Mouse (Mus musculus) forebrain, embryonic 15.5 days (tissue): ENCODE results near the gene Myo10. TPM values are rescaled to one million over a fixed set of nuclear protein-coding genes. Genes with fewer than 3 reads are reported as not detected.

Experiments
- ATAC-seq: fragments of 200-750 bp; cut with Nextera tagmentation; replicated peaks from 2 replicates; pipeline ENCODE4 v1.8.0; 2017; ENCODE audit warnings: mild to moderate bottlenecking, moderate TSS enrichment, moderate library complexity
- H3K27ac ChIP-seq: fragments of 300-500 bp; sonication (generic); replicated peaks from 2 replicates; pipeline ENCODE4 v1.5.1; 2015; ENCODE audit warnings: mild to moderate bottlenecking, inconsistent platforms
- H3K27me3 ChIP-seq: fragments of 300-500 bp; sonication (generic); 2 replicates; pipeline ENCODE4 v1.6.1; 2015; ENCODE audit warnings: inconsistent platforms
- H3K36me3 ChIP-seq: fragments of 300-500 bp; sonication (generic); 2 replicates; pipeline ENCODE4 v1.6.1; 2015; ENCODE audit warnings: mild to moderate bottlenecking, inconsistent platforms
- H3K4me1 ChIP-seq: fragments of 300-500 bp; sonication (generic); 2 replicates; pipeline ENCODE4 v1.6.1; 2015; ENCODE audit warnings: inconsistent platforms
- H3K4me2 ChIP-seq: fragments of 300-500 bp; sonication (generic); replicated peaks from 2 replicates; pipeline ENCODE4 v1.6.1; 2015; ENCODE audit warnings: mild to moderate bottlenecking, inconsistent platforms
- H3K4me3 ChIP-seq: fragments of 300-500 bp; sonication (generic); 2 replicates; pipeline ENCODE4 v1.5.1; 2015; ENCODE audit warnings: mild to moderate bottlenecking, inconsistent platforms
- H3K9ac ChIP-seq: fragments of 300-500 bp; sonication (generic); replicated peaks from 2 replicates; pipeline ENCODE4 v1.6.1; 2015; ENCODE audit warnings: mild to moderate bottlenecking, inconsistent platforms
- H3K9me3 ChIP-seq: fragments of 300-500 bp; sonication (generic); 2 replicates; pipeline ENCODE4 v1.6.1; 2016; ENCODE audit warnings: inconsistent platforms
- WGBS: fragments of 180-500 bp; shearing (Covaris S2); methylation state at CpG from one replicate; pipeline ENCODE4 v1.1.7; 2015; ENCODE audit warnings: mixed read lengths; 5-methylcytosine and 5-hydroxymethylcytosine counted together
- polyA plus RNA-seq: library from polyadenylated mRNA; unstranded; fragments of >200 nt; fragmentation: Nextera tagmentation; extraction: Ambion mirVana; gene quantifications from 2 replicates; pipeline ENCODE4 v1.2.1, GENCODE M21; 2015

The Myo10 gene
- polyA plus RNA-seq, 1 experiment from 2014 or later: 43.0 TPM

- H3K27me3 ChIP-seq: no peaks in the 10 kb centered on the region
- no peak for ATAC-seq
- no peaks in the 10 kb centered on the region for H3K36me3 ChIP-seq
- no peaks in the 10 kb centered on the region for H3K9me3 ChIP-seq
- no peak overlapping the region for H3K4me2 ChIP-seq
- H3K9ac ChIP-seq: no peak overlapping the region
- 72% methylated on average over 3 of the region's 3 CpGs for WGBS
- H3K4me1 ChIP-seq: no peaks in the 10 kb centered on the region
- H3K27ac ChIP-seq: no peak overlapping the region
- H3K4me3 ChIP-seq: no peak overlapping the region
These were observed 200.3 kb downstream of the Myo10 start for GRCm38 (mm10) chr15:25822656-25823055.

GRCm38 (mm10) chr15:25826531-25826961 is 204.2 kb downstream of the Myo10 start:
- no peak for ATAC-seq
- Histone ChIP-seq H3K4me1 (no peaks in the 10 kb centered on the region), H3K9me3 (no peaks in the 10 kb centered on the region), H3K27ac (no peak overlapping the region), H3K4me2 (no peak overlapping the region), H3K27me3 (no peaks in the 10 kb centered on the region), H3K9ac (no peak overlapping the region), H3K36me3 (no peaks in the 10 kb centered on the region), H3K4me3 (no peak overlapping the region)
- WGBS: 86% methylated on average over 8 of the region's 8 CpGs

GRCm38 (mm10) chr15:25828464-25828863 is 206.1 kb downstream of the Myo10 start:
- H3K4me2 ChIP-seq: no peak overlapping the region
- no peaks in the 10 kb centered on the region for H3K36me3 ChIP-seq
- H3K27ac ChIP-seq: no peak overlapping the region
- 81% methylated on average over 10 of the region's 10 CpGs for WGBS
- no peak for ATAC-seq
- no peak overlapping the region for H3K9ac ChIP-seq
- no peaks in the 10 kb centered on the region for H3K27me3 ChIP-seq
- no peaks in the 10 kb centered on the region for H3K9me3 ChIP-seq
- no peaks in the 10 kb centered on the region for H3K4me1 ChIP-seq
- H3K4me3 ChIP-seq: no peak overlapping the region

GRCm38 (mm10) chr15:25830426-25830825 is 208.1 kb downstream of the Myo10 start:
- Histone ChIP-seq H3K4me2 (no peak overlapping the region), H3K27ac (no peak overlapping the region), H3K4me3 (no peak overlapping the region), H3K9me3 (no peaks in the 10 kb centered on the region), H3K9ac (no peak overlapping the region), H3K36me3 (no peaks in the 10 kb centered on the region), H3K4me1 (no peaks in the 10 kb centered on the region), H3K27me3 (no peaks in the 10 kb centered on the region)
- 79% methylated on average over 2 of the region's 2 CpGs for WGBS
- no peak for ATAC-seq

GRCm38 (mm10) chr15:25834282-25834681 is 212.0 kb downstream of the Myo10 start:
- no peak overlapping the region for H3K27ac ChIP-seq
- H3K27me3 ChIP-seq: no peaks in the 10 kb centered on the region
- no peaks in the 10 kb centered on the region for H3K36me3 ChIP-seq
- H3K9me3 ChIP-seq: no peaks in the 10 kb centered on the region
- H3K4me2 ChIP-seq: no peak overlapping the region
- 91% methylated on average over 2 of the region's 2 CpGs for WGBS
- no peak for ATAC-seq
- H3K4me1 ChIP-seq: no peaks in the 10 kb centered on the region
- no peak overlapping the region for H3K4me3 ChIP-seq
- no peak overlapping the region for H3K9ac ChIP-seq

- Histone ChIP-seq H3K9ac (no peak overlapping the region), H3K9me3 (no peaks in the 10 kb centered on the region), H3K4me3 (no peak overlapping the region), H3K4me2 (no peak overlapping the region), H3K4me1 (no peaks in the 10 kb centered on the region), H3K27ac (no peak overlapping the region), H3K27me3 (no peaks in the 10 kb centered on the region), H3K36me3 (no peaks in the 10 kb centered on the region)
- ATAC-seq: no peak
- WGBS: 87% methylated on average over 17 of the region's 17 CpGs
These were observed 212.8 kb downstream of the Myo10 start for GRCm38 (mm10) chr15:25834920-25835674.

GRCm38 (mm10) chr15:25842462-25843085 is 220.2 kb downstream of the Myo10 start:
- Histone ChIP-seq H3K9ac (peak overlapping the region; percentile 80), H3K27ac (no peak overlapping the region), H3K27me3 (no peaks in the 10 kb centered on the region), H3K4me2 (peak overlapping the region; percentile 87), H3K4me1 (peaks cover 7% of the 10 kb centered on the region), H3K9me3 (no peaks in the 10 kb centered on the region), H3K4me3 (peak overlapping the region; percentile 74), H3K36me3 (no peaks in the 10 kb centered on the region)
- 12% methylated on average over 16 of the region's 16 CpGs for WGBS
- peak; percentile 23 for ATAC-seq

GRCm38 (mm10) chr15:25843086-25843991 is 221.0 kb downstream of the Myo10 start, which contains the start of gene Retreg1:
Gene Retreg1, plus strand, starts transcription at chr15:25843180.
- Histone ChIP-seq H3K9ac (peak within 1 kb of the TSS; percentile 80), H3K27ac (0 out of 2 replicates have a peak within 1 kb of the TSS, but pooled peaks have one; percentile 1), H3K4me1 (peaks cover 7% of the 10 kb centered on the region), H3K27me3 (no peaks in the 10 kb centered on the region), H3K4me2 (peak within 1 kb of the TSS; percentile 87), H3K36me3 (no peaks in the 10 kb centered on the region), H3K9me3 (no peaks in the 10 kb centered on the region), H3K4me3 (peak within 1 kb of the TSS; percentile 74)
- peak; percentile 92 for ATAC-seq
- WGBS: under 1% methylated on average over 59 of the region's 72 CpGs

GRCm38 (mm10) chr15:25844013-25844570 is 221.8 kb downstream of the Myo10 start:
- Histone ChIP-seq H3K4me2 (peak overlapping the region; percentile 87), H3K9ac (peak overlapping the region; percentile 80; the same call in 1 of the 2 replicates), H3K4me3 (peak overlapping the region; percentile 74), H3K27ac (no peak overlapping the region), H3K36me3 (no peaks in the 10 kb centered on the region), H3K9me3 (no peaks in the 10 kb centered on the region), H3K4me1 (peaks cover 7% of the 10 kb centered on the region), H3K27me3 (no peaks in the 10 kb centered on the region)
- 15% methylated on average over 11 of the region's 11 CpGs for WGBS
- ATAC-seq: no peak

- Histone ChIP-seq H3K9ac (no peak overlapping the region), H3K36me3 (no peaks in the 10 kb centered on the region), H3K4me3 (no peak overlapping the region), H3K4me2 (no peak overlapping the region), H3K4me1 (peaks cover 7% of the 10 kb centered on the region), H3K27ac (no peak overlapping the region), H3K9me3 (no peaks in the 10 kb centered on the region), H3K27me3 (no peaks in the 10 kb centered on the region)
- ATAC-seq: no peak
- 63% methylated on average over 4 of the region's 4 CpGs for WGBS
These were observed 222.4 kb downstream of the Myo10 start for GRCm38 (mm10) chr15:25844771-25845170.

- ATAC-seq: no peak
- no peak overlapping the region for H3K9ac ChIP-seq
- no peak overlapping the region for H3K27ac ChIP-seq
- peaks cover 7% of the 10 kb centered on the region for H3K4me1 ChIP-seq
- H3K4me3 ChIP-seq: no peak overlapping the region
- H3K4me2 ChIP-seq: no peak overlapping the region
- no peaks in the 10 kb centered on the region for H3K36me3 ChIP-seq
- no peaks in the 10 kb centered on the region for H3K9me3 ChIP-seq
- H3K27me3 ChIP-seq: no peaks in the 10 kb centered on the region
- 96% methylated on average over 1 of the region's 1 CpGs for WGBS
These were observed 225.3 kb downstream of the Myo10 start for GRCm38 (mm10) chr15:25847576-25848168.
